Mouse (Mus musculus): Measurements from ENCODE around the gene Hc.

DNA sequence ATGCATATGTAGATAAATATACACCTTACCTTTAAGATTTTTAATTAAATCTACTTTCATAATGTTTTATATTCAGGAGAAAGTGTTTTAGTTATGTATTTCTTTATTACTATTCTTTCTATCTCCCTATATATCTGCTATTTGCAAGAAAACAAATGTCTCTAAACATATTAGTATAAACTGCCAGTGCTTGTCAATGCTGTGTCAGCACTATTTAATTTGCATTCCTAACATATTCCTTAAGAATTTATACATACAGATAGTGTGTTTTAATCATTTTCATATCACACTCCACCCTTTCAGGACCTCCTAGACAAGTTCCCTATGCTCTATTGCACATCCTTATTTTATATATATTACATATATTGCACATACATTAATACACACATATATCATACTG is 41.5 kb upstream of the Hc start:
- TF ChIP-seq CTCF (IDR thresholded peaks at IDR 0.05): no peak
- no peak for TF ChIP-seq POLR2A (IDR thresholded peaks at IDR 0.05; ENCODE audit: insufficient read depth, low read depth, low read length)
